Mouse (Mus musculus): ENCODE measurements at regions not wholly inside any gene's neighbourhood (a gene's known extent, or its start where the extent isn't known, plus 50 kb on each side); places are given as distances from the start of the nearest gene placed in this dataset.

DNA sequence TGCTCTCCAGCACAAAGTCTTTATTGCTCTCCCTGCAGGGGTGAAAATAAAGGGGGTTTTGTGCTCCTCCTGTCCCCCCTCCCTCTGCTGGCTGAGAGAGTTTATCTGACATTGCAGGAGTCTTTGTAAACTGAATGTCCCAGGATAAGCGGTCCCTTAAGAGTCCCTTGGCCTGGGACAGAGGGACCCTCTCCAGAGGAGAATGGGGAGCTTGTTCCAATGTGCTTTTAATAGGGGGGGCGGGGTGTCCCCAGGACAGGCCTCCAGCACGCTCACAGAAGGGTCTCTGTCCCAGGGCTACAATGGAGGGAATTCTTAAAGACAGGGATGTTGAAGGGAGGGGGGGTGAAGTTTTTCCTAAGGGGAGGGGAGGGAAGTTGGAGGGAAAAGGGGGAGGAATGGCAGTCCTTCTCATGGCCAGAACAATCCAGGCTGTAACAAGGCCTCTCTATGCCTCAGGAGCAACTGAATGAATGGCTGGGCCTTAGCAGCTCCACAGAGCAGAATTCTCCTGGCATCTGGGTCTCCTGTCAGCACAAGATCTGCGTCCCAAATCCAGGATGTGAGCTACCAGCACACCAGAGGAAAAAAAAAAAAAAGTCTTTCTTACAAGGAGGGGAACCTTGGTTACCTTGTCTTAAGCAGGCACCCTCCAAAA lies 406.4 kb downstream of the Sox9 start:
- DNase-seq = no peak

- no peak for DNase-seq
Observed at GRCm38 (mm10) chr11:113190006-113190405, 408.0 kb downstream of the Sox9 start.

GRCm38 (mm10) chr11:113190520-113190919 lies 408.5 kb downstream of the Sox9 start:
- DNase-seq = no peak

DNA sequence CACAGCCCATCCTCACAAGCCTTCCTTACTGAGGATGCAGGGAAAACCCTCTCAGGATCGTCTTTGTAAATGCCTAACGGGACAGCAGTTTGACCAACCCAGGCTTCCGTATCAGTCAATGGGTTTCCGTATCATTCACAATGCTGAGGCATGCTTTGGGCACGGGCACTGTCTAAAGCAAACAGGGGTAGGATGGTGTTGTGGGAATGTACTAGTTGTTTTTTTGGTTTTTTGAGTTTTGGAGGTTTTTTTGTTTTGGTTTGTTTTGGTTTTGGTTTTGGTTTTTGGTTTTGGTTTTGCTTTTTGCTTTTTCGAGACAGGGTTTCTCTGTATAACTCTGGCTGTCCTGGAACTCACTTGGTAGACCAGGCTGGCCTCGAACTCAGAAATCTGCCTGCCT lies 409.0 kb downstream of the Sox9 start:
- no peak for DNase-seq

DNA sequence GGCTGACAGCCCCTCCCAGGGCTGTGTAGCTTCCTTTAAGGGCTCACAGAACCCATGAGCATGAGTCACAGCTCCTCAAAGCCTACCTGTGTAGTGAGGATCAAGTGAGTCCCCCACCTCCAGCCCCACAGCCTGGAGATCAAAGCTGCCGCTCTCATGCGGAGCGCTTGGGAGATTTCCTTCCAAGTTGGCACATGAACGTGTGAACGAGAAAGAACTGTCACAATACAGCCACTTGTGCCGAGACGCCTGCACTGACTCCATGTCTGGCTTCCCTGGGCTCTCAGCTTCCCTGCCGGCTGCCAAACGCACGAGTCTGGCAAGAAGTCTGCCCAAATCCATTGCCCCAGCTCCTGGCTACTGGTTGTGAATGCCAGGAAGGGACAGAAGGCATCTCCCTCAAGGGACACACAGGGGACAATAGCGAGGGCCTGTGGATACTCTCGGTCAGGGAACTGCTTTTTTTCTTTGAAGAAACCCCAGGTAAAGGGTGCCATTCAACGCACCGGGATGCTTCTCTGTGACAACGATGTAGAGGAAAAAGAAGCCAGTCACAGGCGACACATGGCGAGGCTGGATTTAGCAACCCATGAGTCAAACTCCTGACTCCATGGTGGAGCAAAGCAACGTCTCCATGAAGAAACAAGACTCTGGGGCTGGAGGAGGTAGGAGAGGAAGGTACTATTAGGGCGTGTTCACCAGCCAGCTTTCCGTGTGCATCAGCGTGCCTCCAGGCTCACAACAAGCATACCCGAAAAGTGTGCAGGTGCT lies 410.2 kb downstream of the Sox9 start:
- DNase-seq = no peak

GRCm38 (mm10) chr11:113194144-113194827 lies 412.3 kb downstream of the Sox9 start:
- DNase-seq = no peak
